Mouse (Mus musculus): ENCODE measurements around the gene Itgb2.

The Itgb2 gene

DNA sequence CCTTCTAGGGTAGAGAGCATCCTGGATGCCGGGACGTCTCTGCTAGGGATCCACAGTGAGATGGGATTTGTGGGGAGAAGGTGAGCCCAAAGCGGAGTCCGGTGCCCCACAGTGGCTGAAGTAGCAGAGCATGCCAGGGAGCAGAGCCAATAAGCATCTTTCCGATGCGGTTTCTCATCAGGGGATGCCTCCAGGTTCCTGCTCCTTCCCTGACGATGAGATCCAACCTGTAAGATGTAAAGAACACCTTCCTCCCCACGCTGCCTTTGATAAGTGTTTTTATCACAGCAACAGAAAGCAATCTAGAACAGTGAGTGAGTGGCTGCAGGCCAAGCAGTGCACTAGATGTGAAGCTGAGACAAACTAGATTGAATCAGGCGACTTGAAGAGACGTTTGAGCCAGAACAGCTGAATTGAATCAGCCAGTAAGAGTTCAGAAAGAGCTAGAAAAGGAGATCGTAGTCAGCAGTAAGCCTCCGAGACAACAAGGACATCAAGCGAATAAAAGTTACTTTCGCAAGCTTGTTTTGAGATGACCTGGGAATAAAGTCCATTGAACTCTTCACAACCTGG, 13.6 kb upstream of the Itgb2 start:
- no peak for DNase-seq (ENCODE audit: low spot score)

DNA sequence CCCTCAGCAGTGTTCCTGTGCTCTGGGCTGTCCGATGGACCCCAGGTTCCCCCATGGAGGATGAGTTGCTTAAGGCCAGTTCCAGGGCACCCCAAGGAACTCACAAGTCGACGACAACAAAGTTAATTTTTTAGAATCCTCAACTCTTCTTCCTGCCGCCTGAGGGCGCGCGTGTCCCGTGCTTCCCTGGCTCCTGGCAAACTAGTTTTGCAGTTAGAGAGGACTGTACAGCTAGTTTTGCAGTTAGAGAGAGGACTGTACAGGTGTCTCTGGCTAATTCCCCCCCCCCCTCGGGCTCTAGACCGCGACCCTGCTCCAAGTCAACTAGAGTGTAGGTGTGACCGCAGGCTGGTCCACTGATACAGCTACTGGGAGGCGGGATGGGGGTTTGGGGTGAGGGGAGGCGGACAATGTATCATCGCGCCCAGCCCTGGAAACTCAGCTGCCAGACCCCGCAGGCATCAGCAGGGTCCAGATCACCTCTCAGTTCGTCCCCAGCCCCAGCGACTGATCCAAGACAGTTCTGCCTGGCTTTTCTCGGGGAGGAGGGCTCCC, 12.9 kb upstream of the Itgb2 start:
- DNase-seq (ENCODE audit: low spot score), result peak; percentile 69

DNA sequence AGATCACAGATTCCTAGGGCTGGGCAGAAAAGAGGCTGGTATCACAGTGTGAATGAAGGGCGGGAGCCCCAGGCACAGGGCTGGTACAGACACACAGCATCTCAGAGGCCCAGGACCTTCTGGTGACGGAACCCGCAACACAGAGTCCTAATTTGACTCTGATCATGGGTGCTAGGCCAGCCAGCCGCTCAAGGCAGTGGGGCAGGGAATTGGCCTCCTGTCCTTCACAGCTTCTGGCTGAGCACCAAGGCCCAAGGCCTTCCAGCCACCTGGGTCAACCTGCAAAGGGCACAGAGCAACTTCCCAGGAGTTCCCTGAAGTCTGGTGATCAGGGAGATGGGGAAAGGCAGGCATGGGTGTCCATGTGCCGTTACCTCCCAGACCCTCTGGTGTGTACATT, 12.3 kb upstream of the Itgb2 start:
- DNase-seq (ENCODE audit: low spot score), result no peak

GRCm38 (mm10) chr10:77519191-77519590, 10.9 kb upstream of the Itgb2 start:
- DNase-seq (ENCODE audit: low spot score), result peak; percentile 48

DNA sequence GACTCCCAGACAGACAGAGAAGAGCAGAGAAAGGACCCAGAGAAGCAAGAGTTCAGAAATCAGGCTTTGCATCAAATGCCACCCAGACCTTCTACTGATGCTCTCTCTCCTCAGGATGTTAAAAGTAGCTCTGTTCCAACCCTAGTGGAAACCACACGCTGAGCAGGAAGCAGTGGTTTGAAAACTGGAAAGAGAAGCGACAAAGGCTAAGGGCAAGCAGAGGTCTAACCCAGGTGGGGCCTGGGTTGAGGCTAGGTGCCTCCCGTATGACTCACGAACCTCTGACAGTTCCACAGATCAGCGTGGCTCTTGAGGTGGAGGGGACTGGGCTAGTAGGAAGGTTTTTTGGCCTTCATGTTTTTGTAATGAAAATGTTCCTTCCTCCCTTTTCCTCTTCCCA, 9.6 kb upstream of the Itgb2 start:
- no peak for DNase-seq (ENCODE audit: low spot score)

DNA sequence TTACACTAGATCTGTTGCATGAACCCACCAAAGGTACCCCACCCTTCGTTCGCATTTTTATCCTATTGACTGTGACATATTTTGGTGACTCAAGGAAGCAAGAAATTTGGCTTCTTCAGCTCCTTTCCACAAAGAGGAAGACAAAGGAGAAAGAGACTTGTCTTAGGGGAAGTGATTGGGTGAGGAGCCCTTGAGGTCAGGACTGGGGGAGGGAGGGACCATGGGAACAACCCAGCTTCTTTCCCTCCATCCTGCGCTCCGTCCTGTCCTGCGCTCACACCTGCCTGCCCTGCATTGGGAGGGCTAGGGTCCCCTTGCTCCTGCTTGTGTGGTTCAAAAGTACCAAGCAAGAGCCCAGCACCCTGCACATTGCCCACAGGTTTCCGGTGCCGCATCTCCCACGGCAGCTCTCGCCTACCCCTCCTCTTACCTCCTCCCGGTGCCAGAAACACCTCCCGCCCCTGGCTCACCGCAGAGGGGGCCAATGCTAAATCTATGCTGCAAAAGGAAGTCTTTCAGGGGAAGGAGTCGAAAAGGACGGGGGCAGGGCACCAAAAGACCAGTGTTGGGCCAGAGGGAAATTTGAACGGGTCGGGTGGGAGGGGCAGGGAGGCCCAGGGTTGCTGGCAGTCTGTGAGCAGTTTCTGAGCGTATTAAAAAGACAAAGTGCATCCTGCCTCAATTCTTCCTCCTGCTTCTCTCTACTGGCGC, 7.9 kb upstream of the Itgb2 start:
- no peak for DNase-seq (ENCODE audit: low spot score)

- no peak for DNase-seq (ENCODE audit: low spot score)
Observed at GRCm38 (mm10) chr10:77522746-77523145, 7.3 kb upstream of the Itgb2 start.

GRCm38 (mm10) chr10:77523321-77523720, 6.7 kb upstream of the Itgb2 start:
- no peak for DNase-seq (ENCODE audit: low spot score)

- no peak for DNase-seq (ENCODE audit: low spot score)
Observed at GRCm38 (mm10) chr10:77526488-77526887, 3.6 kb upstream of the Itgb2 start.

GRCm38 (mm10) chr10:77528634-77529033, 1.4 kb upstream of the Itgb2 start:
- DNase-seq (ENCODE audit: low spot score), result no peak

DNA sequence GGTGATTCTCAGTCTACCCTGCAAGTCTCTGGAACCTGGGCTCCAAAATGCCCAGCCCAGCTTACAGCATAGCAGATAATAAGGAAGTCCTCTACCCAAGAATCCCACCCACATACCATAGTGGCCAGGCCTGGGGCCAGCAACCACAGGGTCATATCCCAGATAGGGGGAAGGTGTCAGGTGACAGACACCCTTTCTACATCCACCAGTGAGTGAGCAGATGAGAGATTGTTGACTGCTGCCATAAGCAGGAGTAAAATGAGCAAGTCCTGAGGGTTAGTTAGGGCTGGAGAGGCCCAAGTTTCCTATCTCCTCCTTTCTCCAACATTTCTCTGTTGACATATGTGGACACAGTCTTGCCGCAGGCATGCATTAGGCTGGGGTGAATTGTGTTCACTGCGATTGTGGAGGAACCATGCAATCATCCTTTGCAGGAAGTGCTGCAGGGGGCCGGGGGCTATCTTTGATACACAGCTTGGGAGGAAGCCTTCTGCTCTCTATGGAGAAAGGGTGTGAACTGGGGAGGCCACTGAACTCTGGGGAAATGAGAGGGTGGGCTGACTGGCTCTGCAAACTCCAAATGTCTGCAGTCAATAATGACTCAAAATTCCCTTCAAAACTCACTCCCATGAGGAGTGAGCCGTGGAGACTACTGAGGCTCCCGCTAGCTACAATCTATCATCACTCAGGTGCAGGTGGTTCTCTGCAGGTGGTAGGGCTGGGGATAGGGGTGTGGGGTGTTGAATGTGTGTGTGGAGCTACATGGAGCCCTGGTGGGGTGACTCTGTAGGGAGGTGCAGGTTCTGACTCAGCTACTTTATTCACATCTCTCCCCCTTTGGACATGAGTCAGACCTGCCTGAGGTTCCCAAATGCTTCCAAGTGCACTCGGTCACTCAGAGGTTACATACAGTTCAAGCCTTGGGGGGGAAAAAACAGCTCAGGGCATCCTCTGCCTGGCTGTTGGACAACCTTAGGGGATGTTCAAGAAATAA, 1.3 kb downstream of the Itgb2 start:
- no peak for DNase-seq (ENCODE audit: low spot score)

DNA sequence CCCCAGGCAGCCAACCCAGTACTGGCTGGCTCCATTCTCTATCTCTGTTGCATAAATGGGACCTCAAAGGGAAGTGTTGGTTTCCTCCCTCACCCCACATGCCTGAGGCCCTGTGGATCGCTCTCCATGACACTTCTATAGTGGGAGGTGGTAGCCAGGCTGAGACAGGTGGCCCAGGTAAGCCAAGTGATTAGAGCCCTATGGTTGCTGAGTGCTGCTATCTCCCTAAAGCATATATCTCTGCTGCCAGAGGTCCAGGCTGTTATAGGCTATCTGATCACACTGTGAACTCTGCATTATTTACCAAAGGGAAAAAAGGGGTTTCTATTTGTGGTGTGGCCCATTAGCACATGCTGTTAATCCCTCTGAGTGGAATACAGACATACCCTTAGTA, 2.0 kb downstream of the Itgb2 start:
- no peak for DNase-seq (ENCODE audit: low spot score)

DNA sequence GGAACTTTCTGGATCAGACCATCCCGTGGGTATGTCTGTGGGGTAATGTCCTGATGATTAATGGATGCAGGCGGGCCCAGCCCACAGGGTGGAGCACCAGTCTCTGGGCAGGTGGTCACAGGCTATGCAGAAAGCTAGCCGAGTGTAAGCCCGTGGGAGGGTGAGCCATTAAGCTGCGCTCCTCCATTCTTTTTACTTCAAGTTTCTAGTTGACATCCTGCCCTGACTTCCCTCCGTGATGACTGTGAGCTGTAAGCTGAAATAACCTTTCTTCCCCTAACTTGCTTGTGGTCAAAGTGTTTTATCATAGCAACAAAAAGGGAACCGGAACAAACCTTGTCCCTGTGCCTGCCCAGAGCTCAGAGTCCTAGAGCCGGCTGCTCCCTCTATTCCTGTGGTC, 6.7 kb downstream of the Itgb2 start:
- no peak for DNase-seq (ENCODE audit: low spot score)

DNA sequence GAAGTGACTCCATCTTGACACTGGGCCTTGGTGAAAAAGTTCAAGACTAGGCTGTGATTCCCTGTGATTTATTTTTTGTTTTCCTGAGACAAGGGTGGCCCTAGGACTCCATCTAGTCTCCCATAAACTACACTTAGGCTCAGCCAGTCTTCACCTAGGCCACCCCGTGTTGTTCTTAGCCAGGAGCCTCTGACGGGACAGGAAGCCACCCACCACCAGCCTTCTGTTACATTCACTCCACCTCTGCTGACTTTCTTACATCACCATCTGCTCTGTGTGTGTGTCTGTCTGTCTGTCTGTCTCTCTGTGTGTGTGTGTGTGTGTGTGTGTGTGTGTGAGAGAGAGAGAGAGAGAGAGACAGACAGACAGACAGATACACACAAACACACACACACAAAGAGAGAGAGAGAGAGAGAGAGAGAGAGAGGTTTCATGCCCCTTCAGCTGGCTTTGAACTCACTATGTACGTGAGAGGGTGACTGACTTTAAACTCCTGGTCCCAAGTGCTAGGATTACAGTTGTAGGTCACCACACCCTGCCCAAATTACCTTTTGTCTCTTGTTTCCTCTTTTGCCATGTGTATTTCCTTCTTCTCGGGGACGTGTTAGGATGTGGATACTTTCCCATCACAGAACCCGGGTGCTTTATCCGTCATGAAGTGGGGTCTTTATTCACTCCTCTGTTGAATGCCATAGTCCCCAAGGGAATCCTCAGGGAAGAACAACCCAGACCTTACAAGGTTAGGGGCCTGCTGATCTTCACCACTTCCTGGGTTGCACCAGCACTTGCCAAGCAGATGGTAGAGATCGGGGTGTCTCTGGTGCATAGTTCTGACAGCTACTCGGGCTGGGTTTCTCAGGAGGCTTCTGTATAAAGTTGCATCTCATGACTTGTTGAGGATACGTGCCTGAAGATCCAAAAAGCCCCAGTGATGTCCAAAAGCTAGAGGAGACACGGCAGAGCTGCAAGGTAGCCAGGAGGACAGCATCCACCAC, 7.5 kb downstream of the Itgb2 start:
- no peak for DNase-seq (ENCODE audit: low spot score)

- DNase-seq (ENCODE audit: low spot score), result no peak
Observed at GRCm38 (mm10) chr10:77539320-77539945, 9.4 kb downstream of the Itgb2 start.

DNA sequence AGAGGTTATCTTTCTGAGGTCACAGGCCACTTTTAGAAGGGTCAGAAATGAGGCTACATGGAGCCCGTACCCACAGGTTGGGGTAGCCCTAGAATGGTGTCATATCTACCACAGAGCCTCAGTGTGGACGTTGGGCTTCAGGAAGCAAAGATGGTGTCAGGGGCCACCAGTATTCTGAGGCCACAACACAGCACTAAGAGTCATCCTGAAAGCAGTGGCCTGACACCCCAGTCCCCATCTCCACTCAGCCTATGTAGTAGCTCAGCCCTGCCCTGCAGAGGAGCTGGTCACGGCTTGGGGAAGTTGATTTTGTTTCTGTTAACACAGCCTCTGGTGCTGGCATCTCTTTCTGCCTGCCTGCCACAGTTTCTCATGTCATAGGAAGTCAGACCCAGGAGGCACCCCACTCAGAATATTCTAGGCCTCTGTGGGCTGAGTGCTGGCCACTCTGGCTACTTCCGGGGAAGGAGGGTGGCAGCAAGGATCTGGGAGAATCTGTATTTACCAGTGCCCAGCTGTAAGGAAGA, 10.6 kb downstream of the Itgb2 start:
- no peak for DNase-seq (ENCODE audit: low spot score)

DNA sequence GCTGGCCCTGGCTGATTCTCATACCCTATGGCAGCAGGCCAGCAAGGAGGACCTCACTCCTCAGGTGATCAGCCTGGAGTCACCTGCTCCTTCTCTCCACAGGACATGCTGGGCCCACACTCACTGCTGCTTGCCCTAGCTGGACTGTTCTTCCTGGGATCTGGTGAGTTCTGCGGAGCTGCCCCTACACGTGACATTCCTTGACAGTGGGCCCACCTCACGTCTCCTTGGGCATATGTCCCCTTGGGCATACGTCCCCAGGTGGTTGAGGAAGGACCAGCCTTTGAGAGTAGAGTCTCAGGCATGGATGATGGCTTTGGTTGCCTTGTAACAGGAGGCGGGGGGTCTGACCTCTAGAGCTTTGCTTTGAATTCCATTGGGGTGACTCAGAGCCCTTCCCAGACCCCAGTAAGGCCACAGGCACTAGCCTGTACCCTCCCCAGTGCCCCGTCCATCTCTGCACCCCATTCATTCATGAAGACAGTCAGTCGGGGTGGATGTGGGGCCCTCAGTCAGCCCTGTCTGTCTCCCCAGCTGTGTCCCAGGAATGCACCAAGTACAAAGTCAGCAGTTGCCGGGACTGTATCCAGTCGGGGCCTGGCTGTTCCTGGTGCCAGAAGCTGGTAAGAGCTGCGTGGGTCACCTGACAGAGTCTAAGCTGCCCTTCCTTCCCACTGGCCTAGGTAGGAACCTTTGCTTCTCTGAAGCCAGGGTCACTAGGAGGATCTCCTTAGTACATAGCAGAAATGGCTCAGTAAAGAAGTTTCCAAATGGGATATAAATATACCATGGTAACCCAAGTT, 12.0 kb downstream of the Itgb2 start:
- DNase-seq (ENCODE audit: low spot score), result no peak

GRCm38 (mm10) chr10:77543226-77543625, 13.2 kb downstream of the Itgb2 start:
- no peak for DNase-seq (ENCODE audit: low spot score)

DNA sequence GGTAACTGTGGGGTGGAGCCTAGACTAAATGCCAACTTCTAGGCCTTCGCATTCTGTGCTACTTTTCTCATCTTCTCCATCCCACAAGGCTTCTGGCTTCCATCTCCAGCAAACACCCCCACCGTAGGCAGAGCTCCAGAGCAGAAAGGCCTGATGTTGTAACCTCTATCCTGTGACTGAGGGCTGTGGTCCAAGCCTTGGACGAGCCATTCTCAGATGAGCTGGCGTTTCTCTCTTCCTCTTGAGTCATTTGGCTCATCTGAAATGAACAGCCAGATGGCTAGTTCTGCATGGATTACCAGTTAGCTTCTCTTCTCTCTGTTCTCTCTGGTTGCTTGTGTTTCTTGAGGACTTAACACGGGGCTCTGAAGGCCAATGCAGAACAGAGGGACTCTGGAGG, 14.9 kb downstream of the Itgb2 start:
- peak; percentile 77 for DNase-seq (ENCODE audit: low spot score)

DNA sequence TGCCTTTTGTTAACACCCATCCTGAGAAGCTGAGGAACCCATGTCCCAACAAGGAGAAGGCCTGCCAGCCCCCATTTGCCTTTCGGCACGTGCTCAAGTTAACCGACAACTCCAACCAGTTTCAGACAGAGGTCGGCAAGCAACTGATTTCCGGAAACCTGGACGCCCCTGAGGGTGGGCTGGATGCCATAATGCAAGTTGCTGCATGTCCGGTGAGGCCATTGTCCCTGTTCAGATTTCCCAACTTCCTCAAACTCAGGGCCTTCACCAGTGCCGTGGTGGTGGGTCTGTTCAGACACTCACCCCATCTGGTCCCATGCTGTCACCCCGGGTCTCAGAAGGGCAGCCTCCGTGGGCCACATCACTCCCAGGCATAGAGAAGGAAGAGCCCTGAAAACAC, 18.5 kb downstream of the Itgb2 start:
- DNase-seq (ENCODE audit: low spot score), result peak; percentile 74
